Mouse (Mus musculus): ENCODE measurements at regions not wholly inside any gene's neighbourhood (a gene's known extent, or its start where the extent isn't known, plus 50 kb on each side); places are given as distances from the start of the nearest gene placed in this dataset.

GRCm38 (mm10) chr7:125281371-125281770, 163.1 kb upstream of the Kdm8 start:
- no peak overlapping the region for H3K9ac ChIP-seq (replicated peaks; ENCODE audit: low read length)
- H3K4me1 ChIP-seq (ENCODE audit: insufficient read depth, low read length), result no peaks in the 10 kb centered on the region
- H3K27ac ChIP-seq (ENCODE audit: low read length), result no peak overlapping the region
- no peaks in the 10 kb centered on the region for H3K27me3 ChIP-seq (ENCODE audit: insufficient read depth, low read length)
- no peaks in the 10 kb centered on the region for H3K36me3 ChIP-seq (ENCODE audit: insufficient read depth, low read length)
- H3K4me3 ChIP-seq (ENCODE audit: low read length), result no peak overlapping the region
- H3K4me2 ChIP-seq (replicated peaks; ENCODE audit: low read depth, low read length), result no peak overlapping the region
- WGBS, result 70% methylated on average over 3 of the region's 3 CpGs
- ATAC-seq (ENCODE audit: low FRiP score, low TSS enrichment), result no peak
- H3K9me3 ChIP-seq (ENCODE audit: low read length), result no peaks in the 10 kb centered on the region

GRCm38 (mm10) chr7:125295226-125295625, 149.2 kb upstream of the Kdm8 start:
- Histone ChIP-seq H3K4me1 (ENCODE audit: insufficient read depth, low read length) (no peaks in the 10 kb centered on the region), H3K4me3 (ENCODE audit: low read length) (no peak overlapping the region), H3K36me3 (ENCODE audit: insufficient read depth, low read length) (no peaks in the 10 kb centered on the region), H3K27me3 (ENCODE audit: insufficient read depth, low read length) (no peaks in the 10 kb centered on the region), H3K9me3 (ENCODE audit: low read length) (no peaks in the 10 kb centered on the region), H3K9ac (replicated peaks; ENCODE audit: low read length) (no peak overlapping the region), H3K27ac (ENCODE audit: low read length) (no peak overlapping the region), H3K4me2 (replicated peaks; ENCODE audit: low read depth, low read length) (no peak overlapping the region)
- 64% methylated on average over 2 of the region's 2 CpGs for WGBS
- ATAC-seq (ENCODE audit: low FRiP score, low TSS enrichment), result no peak

- Histone ChIP-seq H3K36me3 (ENCODE audit: insufficient read depth, low read length) (no peaks in the 10 kb centered on the region), H3K4me2 (replicated peaks; ENCODE audit: low read depth, low read length) (no peak overlapping the region), H3K9ac (replicated peaks; ENCODE audit: low read length) (no peak overlapping the region), H3K27ac (ENCODE audit: low read length) (no peak overlapping the region), H3K27me3 (ENCODE audit: insufficient read depth, low read length) (no peaks in the 10 kb centered on the region), H3K9me3 (ENCODE audit: low read length) (no peaks in the 10 kb centered on the region), H3K4me3 (ENCODE audit: low read length) (no peak overlapping the region), H3K4me1 (ENCODE audit: insufficient read depth, low read length) (no peaks in the 10 kb centered on the region)
- no peak for ATAC-seq (ENCODE audit: low FRiP score, low TSS enrichment)
- WGBS, result 65% methylated on average over 3 of the region's 3 CpGs
These were observed 136.0 kb upstream of the Kdm8 start for GRCm38 (mm10) chr7:125308433-125308832.

GRCm38 (mm10) chr7:125310971-125311370, 133.5 kb upstream of the Kdm8 start:
- H3K27ac ChIP-seq (ENCODE audit: low read length), result no peak overlapping the region
- H3K9ac ChIP-seq (replicated peaks; ENCODE audit: low read length), result no peak overlapping the region
- ATAC-seq (ENCODE audit: low FRiP score, low TSS enrichment), result no peak
- H3K4me1 ChIP-seq (ENCODE audit: insufficient read depth, low read length), result no peaks in the 10 kb centered on the region
- H3K27me3 ChIP-seq (ENCODE audit: insufficient read depth, low read length), result no peaks in the 10 kb centered on the region
- no peak overlapping the region for H3K4me3 ChIP-seq (ENCODE audit: low read length)
- H3K36me3 ChIP-seq (ENCODE audit: insufficient read depth, low read length), result no peaks in the 10 kb centered on the region
- WGBS, result 85% methylated on average over 4 of the region's 4 CpGs
- H3K4me2 ChIP-seq (replicated peaks; ENCODE audit: low read depth, low read length), result no peak overlapping the region
- no peaks in the 10 kb centered on the region for H3K9me3 ChIP-seq (ENCODE audit: low read length)

GRCm38 (mm10) chr7:125313604-125314003, 130.9 kb upstream of the Kdm8 start:
- Histone ChIP-seq H3K27me3 (ENCODE audit: insufficient read depth, low read length) (no peaks in the 10 kb centered on the region), H3K27ac (ENCODE audit: low read length) (no peak overlapping the region), H3K4me2 (replicated peaks; ENCODE audit: low read depth, low read length) (no peak overlapping the region), H3K9ac (replicated peaks; ENCODE audit: low read length) (no peak overlapping the region), H3K36me3 (ENCODE audit: insufficient read depth, low read length) (no peaks in the 10 kb centered on the region), H3K4me1 (ENCODE audit: insufficient read depth, low read length) (no peaks in the 10 kb centered on the region), H3K9me3 (ENCODE audit: low read length) (no peaks in the 10 kb centered on the region), H3K4me3 (ENCODE audit: low read length) (no peak overlapping the region)
- ATAC-seq (ENCODE audit: low FRiP score, low TSS enrichment), result no peak
- 87% methylated on average over 3 of the region's 3 CpGs for WGBS

GRCm38 (mm10) chr7:125334769-125335168, 109.7 kb upstream of the Kdm8 start:
- no peak for ATAC-seq (ENCODE audit: low FRiP score, low TSS enrichment)
- Histone ChIP-seq H3K36me3 (ENCODE audit: insufficient read depth, low read length) (no peaks in the 10 kb centered on the region), H3K4me3 (ENCODE audit: low read length) (no peak overlapping the region), H3K9me3 (ENCODE audit: low read length) (no peaks in the 10 kb centered on the region), H3K27ac (ENCODE audit: low read length) (no peak overlapping the region), H3K4me2 (replicated peaks; ENCODE audit: low read depth, low read length) (no peak overlapping the region), H3K4me1 (ENCODE audit: insufficient read depth, low read length) (no peaks in the 10 kb centered on the region), H3K27me3 (ENCODE audit: insufficient read depth, low read length) (no peaks in the 10 kb centered on the region), H3K9ac (replicated peaks; ENCODE audit: low read length) (no peak overlapping the region)
- WGBS, result 73% methylated on average over 2 of the region's 2 CpGs

- WGBS, result 49% methylated on average over 3 of the region's 3 CpGs
- H3K9me3 ChIP-seq (ENCODE audit: low read length), result no peaks in the 10 kb centered on the region
- H3K27ac ChIP-seq (ENCODE audit: low read length), result no peak overlapping the region
- no peak overlapping the region for H3K4me3 ChIP-seq (ENCODE audit: low read length)
- H3K4me1 ChIP-seq (ENCODE audit: insufficient read depth, low read length), result no peaks in the 10 kb centered on the region
- no peak overlapping the region for H3K4me2 ChIP-seq (replicated peaks; ENCODE audit: low read depth, low read length)
- no peak for ATAC-seq (ENCODE audit: low FRiP score, low TSS enrichment)
- H3K9ac ChIP-seq (replicated peaks; ENCODE audit: low read length), result no peak overlapping the region
- no peaks in the 10 kb centered on the region for H3K36me3 ChIP-seq (ENCODE audit: insufficient read depth, low read length)
- no peaks in the 10 kb centered on the region for H3K27me3 ChIP-seq (ENCODE audit: insufficient read depth, low read length)
These were observed 108.8 kb upstream of the Kdm8 start for GRCm38 (mm10) chr7:125335586-125336165.

GRCm38 (mm10) chr7:125336826-125337225, 107.7 kb upstream of the Kdm8 start:
- H3K36me3 ChIP-seq (ENCODE audit: insufficient read depth, low read length), result no peaks in the 10 kb centered on the region
- H3K9ac ChIP-seq (replicated peaks; ENCODE audit: low read length), result no peak overlapping the region
- H3K27me3 ChIP-seq (ENCODE audit: insufficient read depth, low read length), result no peaks in the 10 kb centered on the region
- H3K4me3 ChIP-seq (ENCODE audit: low read length), result no peak overlapping the region
- no peaks in the 10 kb centered on the region for H3K4me1 ChIP-seq (ENCODE audit: insufficient read depth, low read length)
- WGBS, result 79% methylated on average over 3 of the region's 3 CpGs
- H3K9me3 ChIP-seq (ENCODE audit: low read length), result no peaks in the 10 kb centered on the region
- ATAC-seq (ENCODE audit: low FRiP score, low TSS enrichment), result no peak
- no peak overlapping the region for H3K4me2 ChIP-seq (replicated peaks; ENCODE audit: low read depth, low read length)
- no peak overlapping the region for H3K27ac ChIP-seq (ENCODE audit: low read length)

GRCm38 (mm10) chr7:125338177-125338751, 106.2 kb upstream of the Kdm8 start:
- H3K36me3 ChIP-seq (ENCODE audit: insufficient read depth, low read length), result no peaks in the 10 kb centered on the region
- WGBS, result 87% methylated on average over 6 of the region's 6 CpGs
- no peaks in the 10 kb centered on the region for H3K4me1 ChIP-seq (ENCODE audit: insufficient read depth, low read length)
- no peak overlapping the region for H3K4me2 ChIP-seq (replicated peaks; ENCODE audit: low read depth, low read length)
- no peak overlapping the region for H3K27ac ChIP-seq (ENCODE audit: low read length)
- no peak overlapping the region for H3K4me3 ChIP-seq (ENCODE audit: low read length)
- H3K9ac ChIP-seq (replicated peaks; ENCODE audit: low read length), result no peak overlapping the region
- no peaks in the 10 kb centered on the region for H3K9me3 ChIP-seq (ENCODE audit: low read length)
- ATAC-seq (ENCODE audit: low FRiP score, low TSS enrichment), result no peak
- no peaks in the 10 kb centered on the region for H3K27me3 ChIP-seq (ENCODE audit: insufficient read depth, low read length)

- no peak overlapping the region for H3K4me2 ChIP-seq (replicated peaks; ENCODE audit: low read depth, low read length)
- no peaks in the 10 kb centered on the region for H3K27me3 ChIP-seq (ENCODE audit: insufficient read depth, low read length)
- H3K4me1 ChIP-seq (ENCODE audit: insufficient read depth, low read length), result no peaks in the 10 kb centered on the region
- no peak overlapping the region for H3K9ac ChIP-seq (replicated peaks; ENCODE audit: low read length)
- H3K27ac ChIP-seq (ENCODE audit: low read length), result no peak overlapping the region
- whole genome bisulfite sequencing, result 58% methylated on average over 14 of the region's 14 CpGs
- ATAC-seq (ENCODE audit: low FRiP score, low TSS enrichment), result no peak
- H3K9me3 ChIP-seq (ENCODE audit: low read length), result no peaks in the 10 kb centered on the region
- H3K36me3 ChIP-seq (ENCODE audit: insufficient read depth, low read length), result no peaks in the 10 kb centered on the region
- H3K4me3 ChIP-seq (ENCODE audit: low read length), result no peak overlapping the region
These were observed 104.1 kb upstream of the Kdm8 start for GRCm38 (mm10) chr7:125340326-125340905.
